Mouse (Mus musculus) kidney, postnatal 36 days (tissue): ENCODE measurements around the gene Wwtr1.

Experiments
- DNase-seq, 2 experiments: peaks; one replicate each; pipeline ENCODE4 v3.0.0; 2021 to 2022; ENCODE audit warnings: mixed read lengths in 2 of 2

The Wwtr1 gene

GRCm38 (mm10) chr3:57440956-57441355, 134.8 kb downstream of the Wwtr1 start:
- DNase-seq = no peak

GRCm38 (mm10) chr3:57435364-57435763, 140.3 kb downstream of the Wwtr1 start:
- DNase-seq = no peak

DNA sequence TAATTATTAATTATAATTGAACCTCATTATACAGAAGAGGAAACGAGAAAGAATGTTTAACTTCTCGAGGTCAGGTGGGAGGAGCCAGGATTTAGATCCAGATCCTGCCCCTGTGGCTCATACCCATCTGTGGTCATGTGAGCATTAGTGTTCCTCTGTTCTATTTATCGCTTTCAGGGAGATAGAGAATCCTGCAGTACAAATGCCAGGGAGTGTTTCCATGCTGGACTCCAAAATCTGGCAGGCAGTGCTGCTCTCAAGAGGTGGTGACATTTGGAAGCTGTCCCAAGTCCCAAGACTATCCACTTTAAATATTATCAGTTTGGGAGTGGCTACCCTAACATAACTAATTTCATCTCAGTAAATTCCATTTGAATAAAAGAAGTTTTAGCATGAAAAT, 144.0 kb downstream of the Wwtr1 start:
- no peak for DNase-seq

DNA sequence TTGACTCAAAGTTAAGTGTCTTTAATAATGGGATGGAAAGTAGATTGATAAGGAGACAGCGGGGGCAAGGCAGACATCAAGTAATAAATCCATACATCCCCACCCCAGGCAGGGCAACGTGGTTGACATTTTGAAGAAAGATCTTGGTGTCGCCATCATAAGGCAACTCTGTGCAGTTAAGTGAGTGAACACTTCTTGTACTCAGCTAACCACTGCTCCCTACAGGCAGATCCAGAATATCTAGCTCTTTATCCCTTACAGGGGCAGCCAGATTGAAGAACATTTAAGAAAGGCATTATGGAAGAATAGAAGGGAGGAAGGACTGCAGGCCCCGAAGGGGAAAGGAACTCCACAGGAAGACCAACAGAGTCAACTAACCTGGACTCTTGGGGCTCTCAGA, 146.2 kb downstream of the Wwtr1 start:
- DNase-seq = peak; percentile 35 to 52

- peak in 1 of 2 experiments; percentile 30 for DNase-seq
These were observed 146.8 kb downstream of the Wwtr1 start for GRCm38 (mm10) chr3:57428682-57429464.

GRCm38 (mm10) chr3:57426351-57426750, 149.4 kb downstream of the Wwtr1 start:
- no peak for DNase-seq

GRCm38 (mm10) chr3:57425089-57425730, 150.5 kb downstream of the Wwtr1 start, which contains the start of gene Tm4sf4:
Gene Tm4sf4, plus strand, starts transcription at chr3:57425314.
- DNase-seq = no peak

DNA sequence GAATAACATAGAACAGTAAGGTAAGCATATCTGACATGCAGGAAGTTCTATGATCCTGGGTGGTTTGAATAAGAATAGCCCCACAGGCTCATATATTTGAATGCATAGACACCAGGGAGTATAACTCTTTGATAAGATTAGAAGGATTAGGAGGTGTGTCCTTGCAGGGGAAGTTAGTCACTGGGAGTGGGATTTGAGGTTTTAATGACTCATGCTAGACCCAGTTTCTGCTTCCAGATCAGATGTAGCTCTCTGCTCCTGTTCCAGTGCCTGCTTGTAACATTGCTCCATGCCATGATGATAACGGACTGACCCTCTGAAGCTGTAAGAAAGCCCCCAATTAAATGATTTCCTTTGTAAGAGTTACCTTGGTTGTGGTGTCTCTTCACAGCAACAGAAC, 155.1 kb downstream of the Wwtr1 start:
- no peak for DNase-seq

- no peak for DNase-seq
These were observed 155.5 kb downstream of the Wwtr1 start for GRCm38 (mm10) chr3:57420233-57420632.

DNA sequence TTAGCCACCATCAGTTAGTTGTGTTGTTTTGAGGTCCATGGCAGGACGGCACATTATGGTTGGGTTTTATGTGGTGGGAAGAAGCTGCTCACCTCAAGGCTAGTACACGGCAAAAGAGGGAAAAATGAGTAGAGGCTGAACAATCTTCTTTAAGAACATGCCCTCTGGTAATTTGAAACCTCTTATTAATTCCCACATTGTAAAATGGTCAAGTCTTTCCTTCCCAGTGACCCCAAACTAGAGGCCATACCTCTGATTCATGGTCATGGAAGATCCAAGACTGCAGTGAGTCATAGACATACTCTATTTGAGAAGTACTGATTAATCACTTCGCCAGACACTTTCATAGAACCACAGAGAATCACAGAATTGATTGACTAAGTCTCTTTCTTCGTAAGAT, 164.2 kb downstream of the Wwtr1 start:
- no peak for DNase-seq
